Mouse (Mus musculus): ENCODE measurements around the gene Unc13a. TPM values are rescaled to one million over a fixed set of nuclear protein-coding genes. Genes with fewer than 3 reads are reported as not detected.

Unc13a gene
- polyA plus RNA-seq, 1 experiment: 0.32 TPM

GRCm38 (mm10) chr8:71629096-71629697 is 42.4 kb downstream of the Unc13a start:
- Histone ChIP-seq H3K4me3 (ENCODE audit: insufficient read depth, low read depth, low read length) (peak overlapping the region; percentile 75), H3K27ac (replicated peaks; ENCODE audit: low read depth, low read length) (peak overlapping the region; percentile 57), H3K4me1 (ENCODE audit: control insufficient read depth, insufficient read depth, insufficient read length, low read length) (peaks cover 19% of the 10 kb centered on the region)

DNA sequence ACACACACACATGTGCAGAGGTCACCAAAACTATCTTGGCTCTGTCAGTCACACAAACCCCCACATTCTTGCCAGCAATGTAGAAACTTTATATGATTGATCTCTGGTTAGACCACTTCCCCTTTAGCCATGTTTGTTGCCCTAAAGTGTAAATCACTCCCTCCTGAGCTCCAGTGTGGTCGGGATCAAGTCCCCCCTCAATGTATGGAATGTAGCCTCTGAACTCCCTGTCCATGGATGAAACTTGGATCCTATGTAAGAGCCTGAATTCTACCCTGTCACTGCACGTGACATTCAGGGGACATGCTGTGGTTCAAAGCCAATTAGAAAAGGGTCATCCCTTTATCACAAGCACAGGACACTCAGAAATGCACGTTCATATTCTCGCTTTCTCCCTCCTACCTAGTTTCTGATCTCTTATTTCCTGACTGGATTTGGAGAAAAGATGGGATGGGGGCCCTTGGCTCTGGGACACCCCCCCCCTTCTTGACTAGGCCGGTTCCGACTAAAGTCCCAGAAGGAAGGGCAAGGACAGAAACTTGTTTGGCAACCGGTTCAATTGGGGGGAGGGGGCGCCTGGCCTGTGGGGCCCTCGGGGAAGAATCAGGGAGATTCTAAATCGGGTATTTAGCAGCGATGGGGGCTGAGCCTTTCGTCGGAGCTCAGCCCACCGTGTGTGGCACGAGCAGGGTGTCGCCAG is 43.0 kb downstream of the Unc13a start:
- H3K4me1 ChIP-seq (ENCODE audit: control insufficient read depth, insufficient read depth, insufficient read length, low read length): peaks cover 19% of the 10 kb centered on the region
- H3K27ac ChIP-seq (replicated peaks; ENCODE audit: low read depth, low read length): peak overlapping the region; percentile 91
- H3K4me3 ChIP-seq (ENCODE audit: insufficient read depth, low read depth, low read length): peak overlapping the region; percentile 75

DNA sequence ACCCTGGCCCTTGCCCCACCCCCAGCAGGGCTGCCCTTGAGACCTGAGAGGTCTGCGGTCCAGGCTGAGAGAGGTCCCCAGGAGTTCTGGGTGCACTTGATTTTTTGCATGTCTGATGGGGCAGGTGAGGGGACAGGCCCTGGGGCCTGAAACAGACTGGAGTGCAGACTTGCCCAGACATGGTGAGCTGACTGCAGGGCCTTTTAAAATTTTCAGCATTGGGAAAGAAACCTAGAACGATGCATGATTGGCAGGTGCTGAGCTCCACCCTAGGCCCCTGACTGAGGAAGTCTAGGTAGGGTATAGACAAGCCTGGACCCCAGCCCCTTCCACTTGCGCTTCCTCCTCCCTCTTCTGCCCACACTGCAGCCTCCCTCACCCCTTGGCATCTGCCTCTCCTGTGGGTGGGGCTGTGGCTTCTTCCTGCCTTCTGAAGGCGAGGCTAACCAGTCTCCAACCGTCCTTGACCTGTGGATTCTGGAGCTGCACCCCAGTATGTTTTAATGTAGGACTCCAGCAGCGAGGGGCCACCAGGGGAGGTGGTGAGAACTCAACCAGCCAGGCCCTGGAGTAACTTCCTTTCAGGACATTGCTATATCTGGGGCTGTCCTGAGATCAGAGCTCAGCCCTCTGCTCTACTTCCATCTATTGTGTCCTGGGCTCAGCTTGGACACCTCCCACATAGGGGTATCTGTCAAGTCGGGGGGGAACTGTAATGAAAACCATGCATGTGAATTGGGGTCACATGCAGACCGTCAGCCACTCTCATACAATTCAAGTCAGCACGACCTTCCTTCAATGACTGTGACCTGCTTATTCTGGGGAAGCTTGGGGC is 44.1 kb downstream of the Unc13a start:
- peak overlapping the region; percentile 91 for H3K27ac ChIP-seq (replicated peaks; ENCODE audit: low read depth, low read length)
- no peak overlapping the region for H3K4me3 ChIP-seq (ENCODE audit: insufficient read depth, low read depth, low read length)
- H3K4me1 ChIP-seq (ENCODE audit: control insufficient read depth, insufficient read depth, insufficient read length, low read length): peaks cover 19% of the 10 kb centered on the region

DNA sequence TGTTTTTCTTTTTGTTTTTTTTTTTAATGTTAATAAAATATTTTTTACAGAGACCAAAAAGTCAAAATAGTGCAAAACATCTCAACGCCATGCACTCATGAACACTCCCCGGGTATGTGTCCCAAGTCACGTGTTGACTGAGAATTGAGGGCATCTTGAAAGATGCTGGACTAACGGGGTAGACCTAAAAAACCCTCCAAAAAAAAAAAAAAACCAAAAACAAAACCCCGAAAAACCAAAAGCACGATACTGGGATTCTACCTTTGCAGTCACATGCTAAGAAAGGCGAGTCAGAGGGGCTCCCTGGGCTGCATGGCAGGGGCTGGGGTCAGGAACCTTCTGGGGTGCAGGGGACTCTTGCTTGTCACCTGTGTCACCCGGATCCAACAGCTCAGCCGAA is 44.8 kb downstream of the Unc13a start:
- H3K27ac ChIP-seq (replicated peaks; ENCODE audit: low read depth, low read length): 0 out of 2 replicates have a peak overlapping the region, but pooled peaks have one; percentile 91
- peaks cover 19% of the 10 kb centered on the region for H3K4me1 ChIP-seq (ENCODE audit: control insufficient read depth, insufficient read depth, insufficient read length, low read length)
- H3K4me3 ChIP-seq (ENCODE audit: insufficient read depth, low read depth, low read length): no peak overlapping the region

DNA sequence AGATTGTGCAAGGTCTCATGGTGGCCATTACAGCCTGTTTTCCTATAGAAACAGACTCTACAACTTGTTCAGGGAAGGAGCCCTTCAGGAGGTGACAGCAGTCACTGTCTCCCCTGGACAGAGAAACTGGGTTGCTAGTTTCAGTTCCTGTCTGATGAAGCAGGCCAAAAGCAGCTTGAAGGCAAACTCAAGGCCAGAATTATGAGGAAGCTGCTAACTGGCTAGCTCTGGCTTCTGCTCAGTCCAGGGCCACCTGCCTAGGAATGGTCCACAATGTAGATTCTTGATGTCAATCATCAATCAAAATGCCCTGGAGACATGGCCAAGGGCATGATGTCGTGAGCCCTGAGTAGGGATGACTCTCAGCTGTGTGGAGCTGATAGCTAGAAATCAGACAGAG is 46.5 kb downstream of the Unc13a start:
- H3K27ac ChIP-seq (replicated peaks; ENCODE audit: low read depth, low read length): no peak overlapping the region
- H3K4me3 ChIP-seq (ENCODE audit: insufficient read depth, low read depth, low read length): no peak overlapping the region
- peaks cover 19% of the 10 kb centered on the region for H3K4me1 ChIP-seq (ENCODE audit: control insufficient read depth, insufficient read depth, insufficient read length, low read length)

DNA sequence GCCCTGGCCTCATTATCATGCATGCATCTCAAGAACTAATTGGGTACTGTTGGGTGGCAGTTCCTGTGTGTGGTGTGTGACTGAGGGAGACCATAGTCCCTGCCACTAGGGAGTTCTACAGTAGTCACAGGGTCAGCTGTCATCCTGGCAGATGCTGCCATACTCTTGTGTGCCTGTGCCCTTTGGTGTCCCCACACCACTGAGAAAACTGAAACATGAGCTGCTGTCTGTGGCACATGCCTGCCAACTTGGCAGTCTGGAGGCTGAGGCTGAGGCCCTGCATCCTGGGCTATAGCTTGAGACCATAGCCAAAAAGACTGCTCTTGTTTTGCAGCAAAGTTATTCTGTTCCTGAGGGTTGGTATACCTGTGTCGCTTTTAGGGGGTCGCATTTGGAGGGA is 51.8 kb downstream of the Unc13a start:
- H3K4me3 ChIP-seq (ENCODE audit: insufficient read depth, low read depth, low read length): no peak overlapping the region
- no peak overlapping the region for H3K27ac ChIP-seq (replicated peaks; ENCODE audit: low read depth, low read length)
- H3K4me1 ChIP-seq (ENCODE audit: control insufficient read depth, insufficient read depth, insufficient read length, low read length): no peaks in the 10 kb centered on the region

- Histone ChIP-seq H3K4me3 (ENCODE audit: insufficient read depth, low read depth, low read length) (no peak overlapping the region), H3K4me1 (ENCODE audit: control insufficient read depth, insufficient read depth, insufficient read length, low read length) (peaks cover 7% of the 10 kb centered on the region), H3K27ac (replicated peaks; ENCODE audit: low read depth, low read length) (no peak overlapping the region)
These were observed 58.1 kb downstream of the Unc13a start for GRCm38 (mm10) chr8:71613418-71613817.

DNA sequence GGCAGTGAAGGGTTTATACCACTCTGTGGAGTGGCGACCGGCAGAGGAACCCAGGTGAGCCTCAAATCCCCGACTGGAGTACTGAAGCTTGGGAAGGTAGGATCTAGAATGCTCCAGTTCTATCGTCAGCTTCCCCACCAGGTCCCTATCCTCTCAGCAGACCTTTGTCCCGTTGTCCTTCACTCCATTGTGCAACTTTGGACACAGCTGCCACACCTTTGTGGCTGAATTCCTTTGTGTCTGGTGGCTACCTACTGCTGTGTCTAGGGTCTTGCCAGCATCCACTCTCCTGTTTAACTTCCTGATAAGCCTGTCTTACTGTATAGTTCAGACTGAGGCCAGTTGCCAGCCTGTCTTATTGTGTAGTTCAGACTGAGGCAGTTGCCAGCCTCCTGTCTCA is 59.4 kb downstream of the Unc13a start:
- H3K4me3 ChIP-seq (ENCODE audit: insufficient read depth, low read depth, low read length): peak overlapping the region; percentile 79
- H3K4me1 ChIP-seq (ENCODE audit: control insufficient read depth, insufficient read depth, insufficient read length, low read length): peaks cover 7% of the 10 kb centered on the region
- H3K27ac ChIP-seq (replicated peaks; ENCODE audit: low read depth, low read length): peak overlapping the region; percentile 8; the same call in 1 of the 2 replicates

DNA sequence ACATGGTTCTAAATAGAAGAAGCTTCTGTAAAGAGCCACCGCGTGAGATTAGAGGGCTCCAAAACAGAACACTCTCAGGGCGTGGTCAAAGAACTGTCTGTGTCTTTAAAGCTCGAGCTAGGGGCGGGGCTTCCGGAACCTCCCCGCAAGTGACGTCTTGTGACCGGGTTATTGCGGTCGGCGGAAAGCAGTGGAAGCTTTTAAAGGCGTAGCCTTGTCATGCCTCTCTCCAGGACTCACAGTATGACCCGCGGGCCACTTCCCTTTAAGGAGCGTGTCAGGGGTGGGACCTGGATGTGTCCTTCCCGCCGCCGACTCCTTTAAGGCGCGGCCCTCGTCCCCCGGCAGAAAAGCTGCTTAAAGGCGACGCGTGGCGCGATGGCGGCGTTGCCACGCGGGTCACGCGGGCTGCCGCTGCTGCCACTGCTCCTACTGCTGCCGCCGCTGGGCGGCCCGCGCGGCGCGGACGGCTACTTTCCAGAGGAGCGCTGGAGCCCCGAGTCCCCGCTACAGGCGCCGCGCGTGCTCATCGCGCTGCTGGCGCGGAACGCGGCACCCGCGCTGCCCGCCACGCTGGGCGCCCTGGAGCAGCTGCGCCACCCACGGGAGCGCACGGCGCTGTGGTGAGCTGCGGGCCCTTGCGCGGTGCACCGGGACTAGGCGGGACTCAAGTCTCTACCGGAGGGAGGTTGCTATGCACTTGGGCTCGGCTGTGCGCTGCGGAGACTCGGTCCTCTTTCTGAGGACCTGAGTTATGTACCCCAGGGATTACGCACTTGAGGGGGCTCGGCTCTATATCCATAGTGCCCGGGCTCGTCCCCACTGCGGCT is 60.5 kb downstream of the Unc13a start, which contains the start of gene Colgalt1:
Gene Colgalt1 (plus strand): TSS at position 177 of the 830 bp plus-strand sequence.
- H3K4me1 ChIP-seq (ENCODE audit: control insufficient read depth, insufficient read depth, insufficient read length, low read length): peaks cover 7% of the 10 kb centered on the region
- H3K4me3 ChIP-seq (ENCODE audit: insufficient read depth, low read depth, low read length): peak within 1 kb of the TSS; percentile 79

DNA sequence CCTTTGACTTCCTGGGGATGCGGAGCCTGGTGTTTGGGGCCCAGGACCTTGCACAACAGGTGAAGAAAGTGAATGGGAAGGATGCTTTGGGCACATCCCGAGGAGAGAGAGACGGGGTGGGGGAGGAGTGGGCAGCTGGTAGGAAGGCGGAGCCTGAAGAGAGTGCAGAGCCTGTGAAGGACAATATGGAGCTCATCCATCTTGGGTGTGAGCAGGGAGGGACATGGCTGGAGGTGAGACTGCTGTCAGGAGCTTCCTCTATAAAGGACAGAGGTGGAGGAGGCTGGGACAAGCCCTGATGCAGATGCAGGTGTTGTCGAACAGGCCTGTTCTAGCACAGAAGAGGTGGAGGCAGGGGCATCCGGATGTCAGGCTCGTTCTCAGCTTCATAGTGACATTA is 67.5 kb downstream of the Unc13a start:
- no peak overlapping the region for H3K4me3 ChIP-seq (ENCODE audit: insufficient read depth, low read depth, low read length)
- H3K27ac ChIP-seq (replicated peaks; ENCODE audit: low read depth, low read length): no peak overlapping the region
- H3K4me1 ChIP-seq (ENCODE audit: control insufficient read depth, insufficient read depth, insufficient read length, low read length): peaks cover 2% of the 10 kb centered on the region; the same call in 1 of the 2 replicates

More for the DNA sequence above, 60.5 kb downstream of the Unc13a start, which contains the start of gene Colgalt1:
- peak within 1 kb of the TSS; percentile 54 for H3K27ac ChIP-seq (replicated peaks; ENCODE audit: low read depth, low read length)

DNA sequence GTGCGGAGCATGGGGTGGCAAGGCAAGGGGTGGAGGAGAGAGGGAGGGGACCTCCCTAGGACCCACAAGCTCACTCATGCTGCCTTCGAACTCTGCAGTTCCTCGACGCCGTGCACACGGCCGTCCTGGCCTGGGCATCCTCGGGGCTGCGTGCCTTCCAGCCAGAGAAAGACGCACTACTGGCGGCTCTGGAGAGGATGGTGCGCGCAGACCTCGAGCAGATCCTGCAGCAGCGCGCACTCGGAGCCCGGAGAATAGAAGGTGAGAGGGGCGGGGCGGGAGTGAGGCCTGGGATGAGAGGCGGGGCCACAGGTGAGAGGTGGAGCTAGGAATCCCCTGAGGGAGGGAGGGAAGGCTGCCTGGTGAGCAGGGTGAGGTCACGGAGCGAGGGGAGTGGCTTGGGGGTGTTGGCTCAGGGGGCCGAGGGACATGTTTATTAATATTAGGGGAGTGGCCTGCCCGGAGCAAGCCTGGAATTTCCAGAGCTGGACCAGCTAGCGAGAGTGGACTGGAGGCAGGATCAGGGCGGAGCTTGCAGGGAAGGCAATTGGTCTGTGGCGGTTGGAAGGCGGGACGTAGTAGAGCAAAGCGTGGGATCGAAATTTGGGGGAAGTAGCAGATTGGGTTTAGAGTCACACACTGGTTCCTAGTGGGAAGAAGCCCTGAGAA is 68.8 kb downstream of the Unc13a start:
- H3K27ac ChIP-seq (replicated peaks; ENCODE audit: low read depth, low read length): no peak overlapping the region
- H3K4me3 ChIP-seq (ENCODE audit: insufficient read depth, low read depth, low read length): peak overlapping the region; percentile 32
- peaks cover 2% of the 10 kb centered on the region; the same call in 1 of the 2 replicates for H3K4me1 ChIP-seq (ENCODE audit: control insufficient read depth, insufficient read depth, insufficient read length, low read length)

GRCm38 (mm10) chr8:71601939-71602665 is 69.5 kb downstream of the Unc13a start:
- Histone ChIP-seq H3K4me3 (ENCODE audit: insufficient read depth, low read depth, low read length) (peak overlapping the region; percentile 32), H3K4me1 (ENCODE audit: control insufficient read depth, insufficient read depth, insufficient read length, low read length) (peaks cover 2% of the 10 kb centered on the region; the same call in 1 of the 2 replicates), H3K27ac (replicated peaks; ENCODE audit: low read depth, low read length) (no peak overlapping the region)

- H3K4me3 ChIP-seq (ENCODE audit: insufficient read depth, low read depth, low read length): no peak overlapping the region
- H3K27ac ChIP-seq (replicated peaks; ENCODE audit: low read depth, low read length): no peak overlapping the region
- peaks cover 5% of the 10 kb centered on the region; the same call in 1 of the 2 replicates for H3K4me1 ChIP-seq (ENCODE audit: control insufficient read depth, insufficient read depth, insufficient read length, low read length)
These were observed 72.7 kb downstream of the Unc13a start for GRCm38 (mm10) chr8:71598841-71599240.
